Mouse (Mus musculus) frontal cortex, postnatal 25 days (tissue): ENCODE data around the gene Efcc1.

Experiments
- DNase-seq, 2 experiments: peaks; one replicate each; pipeline ENCODE4 v3.0.0; 2022; ENCODE audit warnings: low spot score in 2 of 2

Gene Efcc1

GRCm38 (mm10) chr6:87804886-87805285, 74.2 kb downstream of the Efcc1 start:
- DNase-seq, result no peak

GRCm38 (mm10) chr6:87805448-87805847, 74.8 kb downstream of the Efcc1 start:
- no peak for DNase-seq
